ENCODE assay signal across 21 mouse cellular contexts in the genomic region with DNA sequence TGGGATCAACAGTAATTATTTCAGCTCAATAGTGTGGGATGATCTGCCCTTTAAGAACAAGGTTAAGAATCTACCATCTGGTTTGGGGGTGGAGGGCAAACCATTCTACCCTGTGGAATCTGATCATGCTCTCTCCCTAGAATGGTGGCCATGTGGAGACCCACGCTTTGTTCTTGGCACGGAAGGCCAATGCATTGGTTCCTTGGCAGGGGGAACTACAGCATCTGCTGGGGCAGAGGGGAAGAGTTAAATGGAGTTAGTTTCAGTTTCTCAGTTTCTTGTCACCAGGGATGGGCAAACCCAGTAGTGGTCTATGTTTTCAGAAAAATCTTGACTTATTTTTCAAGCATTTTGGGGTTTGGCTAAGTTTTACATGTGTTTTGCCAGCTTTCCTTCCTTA.
DNase-seq lines count a peak whose midpoint lies in the region; ATAC-seq and TF ChIP-seq lines count a peak whose summit lies in the region.
"Had no signal": no experiment of that assay in that cellular context is flagged by ENCODE, and none has a peak within 500 bp of the region (broad histone marks: within the 10 kb centered on the region; RNA-seq: fewer than 3 reads in every experiment).

No protein-coding gene starts in this region.

- no peaks in the 10 kb centered on the region for H3K9me3 ChIP-seq in heart, embryonic 11.5 days (replicated peaks; ENCODE audit: control insufficient read depth, low read length)
- no peaks in the 10 kb centered on the region for H3K9me3 ChIP-seq in midbrain, postnatal 0 days (ENCODE audit: low read length)
- no peaks in the 10 kb centered on the region for H3K9me3 ChIP-seq in midbrain, embryonic 11.5 days (ENCODE audit: control insufficient read depth, low read length)
- no peaks in the 10 kb centered on the region for H3K9me3 ChIP-seq in embryonic facial prominence, embryonic 15.5 days (replicated peaks)
- H3K9me3 ChIP-seq: embryonic facial prominence, embryonic 12.5 days; forebrain, embryonic 10.5 days; heart, embryonic 15.5 days; intestine, embryonic 15.5 days had no signal

- no peaks in the 10 kb centered on the region; the same call in 1 of the 2 replicates for H3K27me3 ChIP-seq in heart, embryonic 11.5 days (ENCODE audit: control insufficient read depth, insufficient read depth, low read length)
- H3K27me3 ChIP-seq in midbrain, postnatal 0 days (ENCODE audit: insufficient read depth, low read length), result no peaks in the 10 kb centered on the region
- H3K27me3 ChIP-seq in midbrain, embryonic 11.5 days (ENCODE audit: control insufficient read depth, insufficient read depth, low read length), result no peaks in the 10 kb centered on the region
- H3K27me3 ChIP-seq in embryonic facial prominence, embryonic 15.5 days, result no peaks in the 10 kb centered on the region
- H3K27me3 ChIP-seq: embryonic facial prominence, embryonic 12.5 days; intestine, embryonic 15.5 days had no signal

- H3K4me1 ChIP-seq in heart, embryonic 11.5 days (ENCODE audit: control insufficient read depth, insufficient read depth, low read length), result peaks cover 7% of the 10 kb centered on the region
- H3K4me1 ChIP-seq in midbrain, postnatal 0 days (ENCODE audit: insufficient read depth, low read length), result 0 out of 2 replicates have a peak, but pooled peaks cover 7% of the 10 kb centered on the region
- no peaks in the 10 kb centered on the region; the same call in 1 of the 2 replicates for H3K4me1 ChIP-seq in midbrain, embryonic 11.5 days (ENCODE audit: control insufficient read depth, insufficient read depth, low read length)
- H3K4me1 ChIP-seq in embryonic facial prominence, embryonic 15.5 days, result peaks cover 45% of the 10 kb centered on the region
- H3K4me1 ChIP-seq: intestine, embryonic 15.5 days had no signal

- no peaks in the 10 kb centered on the region for H3K36me3 ChIP-seq in heart, embryonic 11.5 days (ENCODE audit: control insufficient read depth, insufficient read depth, low read length)
- H3K36me3 ChIP-seq in midbrain, postnatal 0 days (ENCODE audit: insufficient read depth, low read length), result no peaks in the 10 kb centered on the region
- H3K36me3 ChIP-seq in midbrain, embryonic 11.5 days (ENCODE audit: control insufficient read depth, insufficient read depth, low read length), result no peaks in the 10 kb centered on the region
- H3K36me3 ChIP-seq in embryonic facial prominence, embryonic 15.5 days, result no peaks in the 10 kb centered on the region
- H3K36me3 ChIP-seq: embryonic facial prominence, embryonic 12.5 days; forebrain, embryonic 10.5 days; heart, embryonic 15.5 days; intestine, embryonic 15.5 days had no signal

- TF ChIP-seq CTCF in layer of hippocampus, adult 2 months (conservative IDR thresholded peaks at IDR 0.05), result no peak
- no peak for TF ChIP-seq CTCF in midbrain, postnatal 0 days (IDR thresholded peaks at IDR 0.05)

- no peak overlapping the region for H3K27ac ChIP-seq in heart, embryonic 11.5 days (ENCODE audit: low read depth, low read length)
- H3K27ac ChIP-seq in layer of hippocampus, adult 2 months, result peak overlapping the region; percentile 82
- H3K27ac ChIP-seq in midbrain, postnatal 0 days (ENCODE audit: low read depth, low read length), result no peak overlapping the region
- H3K27ac ChIP-seq in midbrain, embryonic 11.5 days (ENCODE audit: low read depth, low read length), result no peak overlapping the region
- H3K27ac ChIP-seq in embryonic facial prominence, embryonic 15.5 days (replicated peaks), result peak overlapping the region; percentile 81
- H3K27ac ChIP-seq: embryonic facial prominence, embryonic 12.5 days; forebrain, embryonic 10.5 days; gastrocnemius, adult 2 months; heart, embryonic 15.5 days; intestine, embryonic 15.5 days had no signal

- 89% methylated on average over 2 of the region's 2 CpGs for WGBS in heart, embryonic 11.5 days (ENCODE audit: insufficient replicate concordance)
- WGBS in midbrain, postnatal 0 days, result 71% methylated on average over 2 of the region's 2 CpGs
- 79% methylated on average over 2 of the region's 2 CpGs for WGBS in midbrain, embryonic 11.5 days
- 32% methylated on average over 2 of the region's 2 CpGs for WGBS in embryonic facial prominence, embryonic 15.5 days

- H3K4me3 ChIP-seq in heart, embryonic 11.5 days (ENCODE audit: low read depth, low read length), result no peak overlapping the region
- no peak overlapping the region for H3K4me3 ChIP-seq in layer of hippocampus, adult 2 months
- no peak overlapping the region for H3K4me3 ChIP-seq in midbrain, postnatal 0 days (ENCODE audit: low read depth, low read length)
- no peak overlapping the region for H3K4me3 ChIP-seq in midbrain, embryonic 11.5 days (ENCODE audit: low read depth, low read length)
- H3K4me3 ChIP-seq in embryonic facial prominence, embryonic 15.5 days (replicated peaks), result no peak overlapping the region
- H3K4me3 ChIP-seq: embryonic facial prominence, embryonic 12.5 days; erythroblast, embryonic 14.5 days; forebrain, embryonic 10.5 days; gastrocnemius, adult 2 months; heart, embryonic 15.5 days; intestine, embryonic 15.5 days had no signal

- no peak overlapping the region for H3K4me2 ChIP-seq in heart, embryonic 11.5 days
- no peak overlapping the region for H3K4me2 ChIP-seq in midbrain, postnatal 0 days (ENCODE audit: low read depth, low read length, poor library complexity, severe bottlenecking)
- no peak overlapping the region for H3K4me2 ChIP-seq in midbrain, embryonic 11.5 days
- no peak overlapping the region; the same call in 1 of the 2 replicates for H3K4me2 ChIP-seq in embryonic facial prominence, embryonic 15.5 days (replicated peaks)
- H3K4me2 ChIP-seq: embryonic facial prominence, embryonic 12.5 days; heart, embryonic 15.5 days; intestine, embryonic 15.5 days had no signal

- DNase-seq in heart, adult 11 months, result peak; percentile 71
- DNase-seq in layer of hippocampus, adult 2 months (ENCODE audit: low spot score in 2 of 2), result peak in 1 of 2 experiments; percentile 59
- no peak for DNase-seq in layer of hippocampus, adult 18-20 months (ENCODE audit: low spot score in 2 of 2)
- DNase-seq in midbrain, postnatal 0 days (ENCODE audit: low spot score), result peak; percentile 65
- no peak for DNase-seq in midbrain, embryonic 11.5 days (ENCODE audit: low spot score, missing footprints)
- no peak for DNase-seq in adrenal gland, postnatal 4 days (ENCODE audit: low spot score in 2 of 2)
- DNase-seq: adrenal gland, adult 8-10 months; adrenal gland, postnatal 36 days; cerebellum, adult 11-12 months; cerebellum, adult 9-10 months; embryo, embryonic 11 days; gastrocnemius, adult 2 months; heart, postnatal 14 days had no signal

- ATAC-seq in heart, embryonic 11.5 days (replicated peaks; ENCODE audit: insufficient number of reproducible peaks, low FRiP score, low TSS enrichment), result no peak
- no peak for ATAC-seq in midbrain, postnatal 0 days (ENCODE audit: low FRiP score)
- no peak for ATAC-seq in midbrain, embryonic 11.5 days (ENCODE audit: low FRiP score)
- ATAC-seq in embryonic facial prominence, embryonic 15.5 days (ENCODE audit: insufficient number of reproducible peaks, low FRiP score, low TSS enrichment, low read depth), result peak; percentile 79; the same call in 1 of the 2 replicates
- ATAC-seq: forebrain, embryonic 14.5 days; intestine, embryonic 15.5 days had no signal

- no peak overlapping the region for H3K9ac ChIP-seq in heart, embryonic 11.5 days (ENCODE audit: low read depth, low read length)
- H3K9ac ChIP-seq in midbrain, postnatal 0 days (replicated peaks; ENCODE audit: low read length, poor library complexity, severe bottlenecking), result no peak overlapping the region
- no peak overlapping the region for H3K9ac ChIP-seq in midbrain, embryonic 11.5 days (ENCODE audit: low read length)
- no peak overlapping the region for H3K9ac ChIP-seq in embryonic facial prominence, embryonic 15.5 days
- H3K9ac ChIP-seq: embryonic facial prominence, embryonic 12.5 days; heart, embryonic 15.5 days; intestine, embryonic 15.5 days had no signal

Comparison
In these comparisons a context has a peak if more than half of its experiments do, and no peak if none do; other contexts are left out.
1. DNase-seq: peak in heart, adult 11 months (single experiment) and midbrain, postnatal 0 days (single experiment); none in layer of hippocampus, adult 18-20 months (0 of 2), midbrain, embryonic 11.5 days (single experiment) and adrenal gland, postnatal 4 days (0 of 2).
2. H3K27ac ChIP-seq: peak in layer of hippocampus, adult 2 months (single experiment) and embryonic facial prominence, embryonic 15.5 days (single experiment); none in heart, embryonic 11.5 days (single experiment), midbrain, postnatal 0 days (single experiment) and midbrain, embryonic 11.5 days (single experiment).